Mouse (Mus musculus): ENCODE data around the gene Letm1.

Letm1 gene

GRCm38 (mm10) chr5:33738341-33738740 is 44.3 kb downstream of the Letm1 start:
- peak; percentile 53; the same call in 1 of the 2 replicates for ATAC-seq (ENCODE audit: low TSS enrichment)

- ATAC-seq (ENCODE audit: low TSS enrichment): peak; percentile 81
Measured at GRCm38 (mm10) chr5:33737903-33738321, 44.7 kb downstream of the Letm1 start.

GRCm38 (mm10) chr5:33736230-33736629 is 46.4 kb downstream of the Letm1 start:
- no peak for ATAC-seq (ENCODE audit: low TSS enrichment)

- ATAC-seq (ENCODE audit: low TSS enrichment): no peak
Measured at GRCm38 (mm10) chr5:33735412-33736092, 47.1 kb downstream of the Letm1 start.

GRCm38 (mm10) chr5:33733837-33734236 is 48.8 kb downstream of the Letm1 start:
- no peak for ATAC-seq (ENCODE audit: low TSS enrichment)

- ATAC-seq (ENCODE audit: low TSS enrichment): peak; percentile 66
Measured at GRCm38 (mm10) chr5:33731051-33731450, 51.6 kb downstream of the Letm1 start.

GRCm38 (mm10) chr5:33730516-33730915 is 52.1 kb downstream of the Letm1 start:
- no peak for ATAC-seq (ENCODE audit: low TSS enrichment)

- ATAC-seq (ENCODE audit: low TSS enrichment): no peak
Measured at GRCm38 (mm10) chr5:33728841-33729240, 53.8 kb downstream of the Letm1 start.

GRCm38 (mm10) chr5:33726891-33727290 is 55.7 kb downstream of the Letm1 start:
- no peak for ATAC-seq (ENCODE audit: low TSS enrichment)

GRCm38 (mm10) chr5:33726081-33726647 is 56.5 kb downstream of the Letm1 start:
- no peak for ATAC-seq (ENCODE audit: low TSS enrichment)

- ATAC-seq (ENCODE audit: low TSS enrichment): no peak
Measured at GRCm38 (mm10) chr5:33723641-33724465, 58.8 kb downstream of the Letm1 start.

GRCm38 (mm10) chr5:33723019-33723640 is 59.5 kb downstream of the Letm1 start:
- ATAC-seq (ENCODE audit: low TSS enrichment): no peak

GRCm38 (mm10) chr5:33722266-33723018 is 60.2 kb downstream of the Letm1 start:
- no peak for ATAC-seq (ENCODE audit: low TSS enrichment)

GRCm38 (mm10) chr5:33721541-33722265 is 60.9 kb downstream of the Letm1 start, which contains the start of gene Fgfr3:
TSS of gene Fgfr3 (plus strand) at chr5:33721674.
- peak; percentile 36; the same call in 1 of the 2 replicates for ATAC-seq (ENCODE audit: low TSS enrichment)

GRCm38 (mm10) chr5:33720852-33721490 is 61.6 kb downstream of the Letm1 start:
- ATAC-seq (ENCODE audit: low TSS enrichment): no peak

- ATAC-seq (ENCODE audit: low TSS enrichment): no peak
Measured at GRCm38 (mm10) chr5:33718460-33718859, 64.2 kb downstream of the Letm1 start.

GRCm38 (mm10) chr5:33716467-33716866 is 66.2 kb downstream of the Letm1 start:
- ATAC-seq (ENCODE audit: low TSS enrichment): no peak

GRCm38 (mm10) chr5:33715182-33715581 is 67.4 kb downstream of the Letm1 start:
- ATAC-seq (ENCODE audit: low TSS enrichment): no peak

GRCm38 (mm10) chr5:33712550-33712949 is 70.1 kb downstream of the Letm1 start:
- no peak for ATAC-seq (ENCODE audit: low TSS enrichment)

GRCm38 (mm10) chr5:33709037-33709436 is 73.6 kb downstream of the Letm1 start:
- no peak for ATAC-seq (ENCODE audit: low TSS enrichment)

Measured in frontal cortex, adult (tissue).